Mouse (Mus musculus) hematopoietic stem cell, adult 5-6 weeks (primary cell): Measurements from ENCODE around the gene Pik3r1. TPM values are rescaled to one million over a fixed set of nuclear protein-coding genes. Genes with fewer than 3 reads are reported as not detected.

Experiments used
- ATAC-seq, 2 experiments: fragments of 125-278 bp in 1 of 2; replicated peaks in 1 of 2; 2 replicates each; pipeline ENCODE4 v1.8.0; 2016 to 2017; ENCODE audit warnings: inconsistent platforms in 2 of 2, mild to moderate bottlenecking in 2 of 2, moderate number of reproducible peaks in 2 of 2, low read depth in 1 of 2, moderate TSS enrichment in 1 of 2; ENCODE audit not compliant: low FRiP score in 2 of 2, poor library complexity in 2 of 2, severe bottlenecking in 2 of 2, insufficient read depth in 1 of 2, low TSS enrichment in 1 of 2
- total RNA-seq: library from RNA; stranded (forward); fragments of 172-1452, 232-1000 nt; gene quantifications from 2 replicates; pipeline ENCODE4 v1.2.3, GENCODE M21; 2017

Gene Pik3r1
- total RNA-seq, 1 experiment from 2014 or later: 167 TPM

DNA sequence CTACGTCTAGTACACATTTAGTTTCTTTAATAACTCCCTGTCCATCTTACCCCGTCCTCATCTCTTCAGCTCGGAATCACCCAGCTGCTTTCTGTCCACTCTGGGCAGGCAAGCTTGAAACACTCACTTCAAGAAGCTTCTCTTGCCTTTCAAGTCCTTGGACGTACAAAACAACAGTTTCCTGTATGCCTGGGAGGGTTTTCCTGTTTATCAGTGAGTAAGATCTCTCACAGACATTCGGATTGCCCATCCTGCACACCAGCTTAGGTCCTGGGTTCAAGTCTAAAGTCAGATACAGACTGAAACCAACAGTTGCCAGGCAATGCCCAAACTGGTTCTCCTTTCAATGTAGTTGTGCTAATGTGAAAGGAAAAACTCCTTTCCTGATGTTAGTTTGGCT, 23.1 kb downstream of the Pik3r1 start:
- no peak for ATAC-seq

DNA sequence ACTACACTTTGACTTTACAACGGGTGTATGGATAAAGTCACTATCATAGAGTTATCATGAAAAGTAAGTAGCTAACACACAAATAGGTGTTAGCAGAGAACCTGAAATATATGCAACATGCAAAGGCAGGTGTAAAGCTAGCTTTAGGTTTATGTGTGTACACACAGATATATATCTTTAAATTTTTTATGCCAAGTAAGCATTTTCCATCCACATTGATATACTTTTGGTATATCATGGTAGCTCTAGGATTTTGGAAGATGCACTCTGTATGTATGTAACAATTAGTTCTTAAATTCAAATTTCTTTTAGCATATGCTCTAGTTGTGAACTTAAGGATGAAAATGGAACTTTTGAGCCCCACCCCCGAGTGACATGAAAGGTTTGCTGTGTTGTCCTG, 24.0 kb downstream of the Pik3r1 start:
- no peak for ATAC-seq

- ATAC-seq: 0 out of 4 replicates have a peak, but pooled peaks of 1 of the 2 experiments have one; percentile 39
Measured at GRCm38 (mm10) chr13:101743247-101743646, 24.8 kb downstream of the Pik3r1 start.

- peak; percentile 42 to 54 for ATAC-seq
Measured at GRCm38 (mm10) chr13:101742596-101742995, 25.4 kb downstream of the Pik3r1 start.

- ATAC-seq: no peak
Measured at GRCm38 (mm10) chr13:101741530-101742309, 26.3 kb downstream of the Pik3r1 start.

- peak in 1 of 2 experiments; percentile 54; a peak in 2 of 4 replicates for ATAC-seq
Measured at GRCm38 (mm10) chr13:101739732-101740381, 28.2 kb downstream of the Pik3r1 start.

DNA sequence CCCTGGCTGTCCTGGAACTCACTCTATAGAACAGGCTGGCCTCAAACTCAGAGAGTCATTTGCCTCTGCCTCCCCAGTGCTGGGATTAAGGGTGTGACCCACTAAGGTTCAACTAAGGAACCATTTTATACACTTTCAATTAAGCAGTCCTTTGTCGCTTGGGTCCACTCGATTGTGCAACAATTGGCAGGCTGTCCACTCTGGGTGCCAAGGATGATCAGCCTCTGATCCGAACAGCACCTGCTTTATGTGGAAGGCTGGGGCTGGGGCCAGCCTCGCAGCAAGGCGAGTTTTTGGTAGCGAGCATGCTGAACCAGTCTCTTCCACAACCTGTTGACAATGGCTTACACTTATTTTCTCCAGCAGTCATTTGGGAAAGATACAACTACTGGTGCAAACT, 29.2 kb downstream of the Pik3r1 start:
- no peak for ATAC-seq

DNA sequence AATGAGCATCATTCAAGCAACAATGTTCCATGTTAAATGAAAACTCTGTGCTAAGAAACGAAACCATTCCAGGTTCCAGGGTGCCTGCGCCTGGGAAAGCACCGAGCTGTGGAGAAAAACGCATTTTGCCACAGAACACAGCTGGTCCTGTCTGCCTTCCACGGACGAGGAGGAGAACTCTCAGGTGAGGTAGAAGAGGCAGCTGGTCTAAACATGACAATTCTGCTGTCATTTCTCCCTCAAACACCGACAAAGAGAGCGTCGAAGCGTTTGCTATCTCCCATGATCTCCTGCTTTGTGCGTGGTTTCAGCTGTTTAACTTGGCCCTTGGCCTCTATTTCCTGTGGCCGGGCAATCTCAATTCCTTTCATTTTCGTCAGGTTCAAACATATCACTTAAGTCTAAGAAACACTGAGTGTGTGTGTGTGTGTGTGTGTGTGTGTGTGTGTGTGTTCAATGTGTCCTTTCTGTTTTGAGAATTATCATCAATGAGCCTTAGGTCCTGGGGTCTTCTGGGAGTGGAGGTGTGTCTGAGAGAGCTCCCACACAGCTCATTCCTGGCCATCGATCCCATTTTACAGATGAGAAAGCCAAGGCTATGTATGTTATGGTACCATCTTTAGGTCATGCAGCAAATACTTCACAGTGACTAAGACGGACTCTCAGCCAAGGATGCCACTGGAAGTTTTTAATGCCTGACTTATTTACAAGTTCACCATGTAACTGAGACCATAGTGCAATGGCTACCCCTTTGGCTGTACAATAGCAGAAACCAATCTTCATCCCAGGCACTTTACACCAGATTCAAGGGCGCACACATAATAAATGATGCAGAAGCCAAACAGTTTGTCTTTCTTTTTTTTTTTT, 31.3 kb downstream of the Pik3r1 start:
- no peak for ATAC-seq

GRCm38 (mm10) chr13:101735364-101736120, 32.5 kb downstream of the Pik3r1 start:
- 0 out of 4 replicates have a peak, but pooled peaks of 1 of the 2 experiments have one; percentile 27 for ATAC-seq

DNA sequence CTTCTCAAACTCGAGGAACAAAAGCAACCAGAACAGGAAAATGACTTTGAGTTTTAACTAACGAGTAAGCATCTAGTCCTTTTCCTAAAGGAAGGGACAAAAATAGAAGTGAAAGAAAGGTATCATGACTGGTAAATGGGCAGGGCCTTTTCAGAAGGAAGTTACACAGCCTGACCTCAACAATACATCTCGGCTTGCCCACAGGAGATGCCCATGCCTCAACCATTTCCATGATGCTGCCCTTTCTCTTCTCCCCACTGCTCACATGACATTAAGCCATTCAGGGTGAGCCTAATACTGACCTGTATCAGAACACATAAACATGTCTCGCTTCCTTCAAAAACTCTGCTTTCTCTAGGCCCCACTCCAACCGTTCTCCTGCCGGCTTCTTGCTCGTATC, 33.8 kb downstream of the Pik3r1 start:
- ATAC-seq: peak; percentile 40 to 50; a peak in 3 of 4 replicates

DNA sequence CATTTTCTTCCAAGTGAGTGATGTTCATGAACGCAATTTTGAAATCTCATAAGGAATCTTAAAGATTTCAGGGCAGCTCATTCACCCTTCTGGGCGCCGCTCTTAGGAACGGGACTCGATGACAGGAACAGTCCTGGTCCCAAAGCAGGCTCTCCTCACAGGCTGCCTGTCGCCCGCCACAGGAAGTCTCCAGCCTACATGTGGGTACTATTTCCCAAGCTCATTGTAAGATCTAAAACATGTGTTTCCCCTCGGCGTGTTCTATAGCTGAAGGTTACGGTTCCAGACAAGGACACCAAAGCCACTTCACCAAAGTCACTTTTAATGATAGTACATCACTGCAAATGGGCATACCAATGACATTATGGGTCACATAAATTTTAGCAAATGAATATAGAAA, 35.3 kb downstream of the Pik3r1 start:
- peak; percentile 28 to 43; a peak in 2 of 4 replicates for ATAC-seq

GRCm38 (mm10) chr13:101731777-101732176, 36.2 kb downstream of the Pik3r1 start:
- ATAC-seq: no peak

DNA sequence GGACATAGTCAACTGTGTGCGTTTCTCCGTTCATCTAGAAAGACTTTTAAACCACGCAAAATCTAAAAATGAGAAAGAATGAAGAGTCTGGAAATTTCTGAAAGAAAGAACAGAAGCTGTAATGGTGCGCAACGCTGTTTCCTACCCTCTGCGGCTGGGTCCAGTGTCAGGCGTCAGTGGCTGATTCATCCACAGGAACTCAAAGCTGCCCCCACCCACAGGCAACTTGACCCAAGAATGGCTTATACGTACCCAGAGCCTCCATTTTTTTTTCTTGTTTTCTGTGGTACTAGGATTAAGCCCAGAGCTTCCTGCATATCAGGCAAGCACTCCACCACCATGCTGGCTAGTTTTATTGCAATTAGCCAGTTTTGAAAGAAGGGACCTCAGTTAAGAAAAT, 37.7 kb downstream of the Pik3r1 start:
- ATAC-seq: no peak

GRCm38 (mm10) chr13:101729248-101730055, 38.6 kb downstream of the Pik3r1 start:
- ATAC-seq: no peak

DNA sequence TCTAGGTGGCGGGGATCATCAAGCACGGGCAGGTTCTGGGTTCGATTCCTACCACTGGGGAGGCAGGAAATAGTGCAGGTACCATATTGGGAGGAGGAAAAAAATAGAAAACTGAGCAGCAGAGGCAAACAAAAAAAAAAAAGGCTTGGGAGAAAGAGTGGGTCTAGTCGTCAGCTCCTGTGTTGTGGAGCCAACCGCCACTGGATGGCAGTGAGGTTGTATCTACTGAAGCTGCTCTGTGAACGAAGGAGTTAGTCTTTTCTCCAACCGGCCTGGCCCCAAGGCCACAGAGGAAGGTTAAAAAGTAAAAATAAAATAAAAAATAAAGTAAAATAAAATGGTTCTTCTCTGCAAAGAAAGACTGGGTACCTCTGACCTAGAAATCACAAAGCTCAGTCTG, 39.2 kb downstream of the Pik3r1 start:
- ATAC-seq: no peak; a peak in 1 of 4 replicates

- ATAC-seq: no peak
Measured at GRCm38 (mm10) chr13:101728300-101728699, 39.7 kb downstream of the Pik3r1 start.
